Mouse (Mus musculus) CH12.LX (cell line): ENCODE measurements at regions not wholly inside any gene's neighbourhood (a gene's known extent, or its start where the extent isn't known, plus 50 kb on each side); places are given as distances from the start of the nearest gene placed in this dataset.

Source experiments
- DNase-seq: peaks from one replicate; pipeline ENCODE4 v3.0.0-alpha.2; 2013; ENCODE audit errors: extremely low read depth
- H3K27ac ChIP-seq: 2 replicates; pipeline ENCODE4 v1.5.1; 2012; ENCODE audit warnings: low read depth, mild to moderate bottlenecking, control low read depth, moderate library complexity; ENCODE audit not compliant: insufficient read depth
- H3K27me3 ChIP-seq: replicated peaks from 2 replicates; pipeline ENCODE3; 2012; ENCODE audit warnings: inconsistent platforms
- H3K36me3 ChIP-seq, 2 experiments: replicated peaks in 1 of 2; 2 replicates each; pipeline versions ENCODE3 to v1.6.1; 2012; ENCODE audit warnings: inconsistent platforms in 1 of 2, low read length in 1 of 2, mild to moderate bottlenecking in 1 of 2, mixed read lengths in 1 of 2, moderate library complexity in 1 of 2; ENCODE audit not compliant: control insufficient read depth in 1 of 2, insufficient read depth in 1 of 2
- H3K4me1 ChIP-seq, 2 experiments: 2 replicates each; pipeline ENCODE4 v1.6.1; 2012; ENCODE audit warnings: inconsistent platforms in 1 of 2, moderate library complexity in 1 of 2; ENCODE audit not compliant: insufficient read depth in 2 of 2, control insufficient read depth in 1 of 2
- H3K4me2 ChIP-seq: 2 replicates; pipeline ENCODE4 v1.6.1; 2012; ENCODE audit warnings: low read depth, mild to moderate bottlenecking, control low read depth; ENCODE audit not compliant: poor library complexity, insufficient read depth, severe bottlenecking
- H3K4me3 ChIP-seq, 3 experiments: fragments of 150-350 bp in 1 of 3; sonication (generic) in 1 of 3; replicated peaks in 1 of 3; 2 replicates each; pipeline versions ENCODE3 to v1.5.1; 2011 to 2012; ENCODE audit warnings: low read depth in 2 of 3, low read length in 2 of 3, mild to moderate bottlenecking in 2 of 3, moderate library complexity in 2 of 3, control low read depth in 1 of 3, improper control_type of control experiment in 1 of 3, inconsistent platforms in 1 of 3, mixed read lengths in 1 of 3; ENCODE audit not compliant: poor library complexity in 1 of 3
- H3K79me2 ChIP-seq: replicated peaks from 2 replicates; pipeline ENCODE4 v1.6.1; 2012; ENCODE audit warnings: mild to moderate bottlenecking, moderate library complexity; ENCODE audit not compliant: control insufficient read depth, poor library complexity, insufficient read depth, severe bottlenecking; ENCODE audit errors: extremely low read depth
- H3K9ac ChIP-seq: 2 replicates; pipeline ENCODE4 v1.6.1; 2012; ENCODE audit warnings: low read depth, mild to moderate bottlenecking, control low read depth, moderate library complexity; ENCODE audit not compliant: insufficient read depth
- H3K9me3 ChIP-seq: replicated peaks from 2 replicates; pipeline ENCODE3; 2012; ENCODE audit warnings: low read length, inconsistent platforms, mixed read lengths
- BHLHE40 ChIP-seq: IDR thresholded peaks from 2 replicates; pipeline ENCODE4 v1.6.1; 2011; ENCODE audit warnings: mild to moderate bottlenecking, low read depth, low read length, improper control_type of control experiment
- ETS1 ChIP-seq: conservative IDR thresholded peaks from 2 replicates; pipeline ENCODE4 v1.6.1; 2012; ENCODE audit warnings: low read depth, mild to moderate bottlenecking, inconsistent platforms, low read length, improper control_type of control experiment, moderate library complexity
- GABPA ChIP-seq: IDR thresholded peaks from 2 replicates; pipeline ENCODE4 v1.6.1; 2012; ENCODE audit warnings: low read depth, low read length, improper control_type of control experiment, inconsistent platforms; ENCODE audit not compliant: insufficient replicate concordance
- HCFC1 ChIP-seq: IDR thresholded peaks from 2 replicates; pipeline ENCODE4 v1.6.1; 2012; ENCODE audit warnings: low read depth, mild to moderate bottlenecking, inconsistent platforms, low read length, improper control_type of control experiment
- JUN ChIP-seq: IDR thresholded peaks from 2 replicates; pipeline ENCODE4 v1.6.1; 2011; ENCODE audit warnings: low read depth, mild to moderate bottlenecking, low read length, improper control_type of control experiment, moderate library complexity; ENCODE audit not compliant: insufficient read depth
- JUND ChIP-seq: conservative IDR thresholded peaks from 2 replicates; pipeline ENCODE4 v1.6.1; 2011; ENCODE audit warnings: low read depth, low read length, improper control_type of control experiment
- KAT2A ChIP-seq: IDR thresholded peaks from 2 replicates; pipeline ENCODE4 v1.6.1; 2012; ENCODE audit warnings: low read length, improper control_type of control experiment, inconsistent platforms; ENCODE audit not compliant: insufficient replicate concordance
- MYC ChIP-seq: IDR thresholded peaks from 2 replicates; pipeline ENCODE4 v1.6.1; 2011; ENCODE audit warnings: low read depth, mild to moderate bottlenecking, improper control_type of control experiment, low read length
- NELFE ChIP-seq: IDR thresholded peaks from 2 replicates; pipeline ENCODE4 v1.6.1; 2011; ENCODE audit warnings: low read depth, low read length, improper control_type of control experiment
- RAD21 ChIP-seq: IDR thresholded peaks from 2 replicates; pipeline ENCODE4 v1.6.1; 2011; ENCODE audit warnings: low read depth, mild to moderate bottlenecking, low read length, improper control_type of control experiment, moderate library complexity
- SIN3A ChIP-seq: IDR thresholded peaks from 2 replicates; pipeline ENCODE4 v1.6.1; 2012; ENCODE audit warnings: low read length, improper control_type of control experiment, inconsistent platforms
- SMC3 ChIP-seq: IDR thresholded peaks from 2 replicates; pipeline ENCODE4 v1.6.1; 2011; ENCODE audit warnings: low read depth, low read length, improper control_type of control experiment
- TCF12 ChIP-seq: IDR thresholded peaks from 2 replicates; pipeline ENCODE4 v1.6.1; 2014; ENCODE audit warnings: low read depth, mild to moderate bottlenecking, inconsistent platforms, low read length, improper control_type of control experiment
- UBTF ChIP-seq: IDR thresholded peaks from 2 replicates; pipeline ENCODE4 v1.6.1; 2012; ENCODE audit warnings: low read depth, mild to moderate bottlenecking, inconsistent platforms, low read length, improper control_type of control experiment, moderate library complexity
- USF1 ChIP-seq: IDR thresholded peaks from 2 replicates; pipeline ENCODE4 v1.6.1; 2014; ENCODE audit warnings: low read depth, mild to moderate bottlenecking, inconsistent platforms, low read length, improper control_type of control experiment
- dilution Hi-C: fragments of 300-500 bp; cut with MboI; formaldehyde crosslinking; loops from 2 replicates; pipeline ENCODE4 v1.14.3; 2020; ENCODE audit warnings: low sequenced_read_pairs; ENCODE audit not compliant: extremely low pct_unique_long_range_greater_than_20kb, extremely low pct_ligation_motif_present
- in situ Hi-C: fragments of 300-500 bp; cut with MboI; formaldehyde crosslinking; loops from 3 replicates; pipeline ENCODE4 v1.14.3; 2019; ENCODE audit warnings: low sequenced_read_pairs, low pct_ligation_motif_present, low pct_unique_long_range_greater_than_20kb, mixed read lengths

DNA sequence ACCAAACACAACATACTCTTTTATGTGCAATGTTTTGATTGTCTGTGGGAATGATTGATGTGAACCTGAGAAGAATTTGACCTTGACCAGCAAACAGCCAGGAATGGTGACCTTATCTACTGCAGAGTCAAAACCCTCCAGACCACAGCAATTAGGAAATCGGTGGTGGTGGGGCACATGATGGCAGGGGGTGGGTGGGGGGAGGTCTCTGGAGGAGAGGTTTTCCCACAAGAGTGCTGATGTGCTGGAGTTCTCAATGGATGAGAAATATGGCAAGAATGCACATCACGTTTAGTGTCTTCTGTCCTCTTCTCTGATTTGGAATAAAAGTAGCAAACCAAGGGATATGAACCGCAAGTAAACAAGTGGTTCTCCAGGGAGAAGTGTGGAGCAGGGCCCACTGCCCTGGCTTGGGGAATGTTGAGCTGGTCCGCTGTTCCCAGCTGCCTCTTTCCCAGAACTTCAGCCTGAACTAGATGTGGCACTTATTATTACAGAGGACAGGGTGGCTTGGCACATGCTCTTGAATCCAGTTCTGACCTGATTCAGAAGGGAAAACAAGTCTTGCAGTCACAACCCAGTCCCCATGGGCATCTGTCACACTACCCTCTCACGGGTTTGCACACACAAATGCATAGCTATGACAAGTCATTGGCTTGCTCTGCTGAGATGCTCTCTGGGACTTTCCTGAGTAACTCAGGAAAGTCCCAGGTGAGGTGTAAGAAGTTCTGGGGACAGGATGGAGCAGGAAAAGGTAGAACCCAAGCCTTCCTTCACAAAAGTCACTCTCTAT is 170.9 kb upstream of the Gmds start:
- in situ Hi-C loops = loop anchor here (10.0 kb wide), 1 partner anchor 95 kb away; no protein-coding TSS in a partner anchor
- DNase-seq = peak; percentile 53
- Histone ChIP-seq H3K27me3 (no peaks in the 10 kb centered on the region), H3K36me3 (no peaks in the 10 kb centered on the region), H3K27ac (no peak overlapping the region), H3K4me3 (no peak overlapping the region), H3K9me3 (no peaks in the 10 kb centered on the region), H3K9ac (no peak overlapping the region), H3K4me1 (peaks cover 6 to 36% of the 10 kb centered on the region in 2 experiments), H3K4me2 (no peak overlapping the region), H3K79me2 (no peaks in the 10 kb centered on the region)
- peak; percentile 62 for TF ChIP-seq ETS1
- no peak for TF ChIP-seq RAD21
- no peak for TF ChIP-seq HCFC1
- TF ChIP-seq MYC = no peak
- no peak for TF ChIP-seq SMC3
- no peak for TF ChIP-seq GABPA
- TF ChIP-seq UBTF = no peak
- no peak for TF ChIP-seq JUN
- peak; percentile 91 for TF ChIP-seq BHLHE40
- no peak for TF ChIP-seq JUND
- no peak for TF ChIP-seq NELFE
- TF ChIP-seq USF1 = no peak
- TF ChIP-seq TCF12 = no peak
- dilution Hi-C loops = no loop called here

DNA sequence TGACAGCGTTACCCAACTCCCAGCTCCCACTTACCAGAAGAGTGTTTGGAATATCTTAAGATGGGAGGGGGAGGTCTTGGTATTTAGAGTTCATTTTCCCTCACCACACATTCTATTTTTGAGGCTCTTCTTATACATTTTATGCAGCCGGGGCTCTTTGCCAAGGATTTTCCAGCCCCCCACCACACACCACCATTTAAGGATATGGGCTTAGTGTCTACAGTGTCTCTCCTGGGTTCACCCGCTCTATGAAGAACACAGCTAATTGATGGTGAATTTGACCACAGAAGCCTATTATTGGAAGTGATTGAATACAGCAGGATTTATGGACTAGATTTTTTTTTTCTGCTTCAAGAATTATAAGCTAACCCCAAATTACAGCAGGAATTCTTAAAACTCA is 169.9 kb upstream of the Gmds start:
- no peaks in the 10 kb centered on the region for H3K79me2 ChIP-seq
- H3K9me3 ChIP-seq = no peaks in the 10 kb centered on the region
- H3K4me2 ChIP-seq = no peak overlapping the region
- TF ChIP-seq SIN3A (no peak), KAT2A (no peak)
- peaks cover 6 to 36% of the 10 kb centered on the region in 2 experiments for H3K4me1 ChIP-seq
- H3K36me3 ChIP-seq = no peaks in the 10 kb centered on the region
- DNase-seq = no peak
- no peak overlapping the region for H3K4me3 ChIP-seq
- dilution Hi-C loops = no loop called here
- no peak overlapping the region for H3K9ac ChIP-seq
- no peak overlapping the region for H3K27ac ChIP-seq
- H3K27me3 ChIP-seq = no peaks in the 10 kb centered on the region
- in situ Hi-C loops = loop anchor here (10.0 kb wide), 1 partner anchor 96 kb away; no protein-coding TSS in a partner anchor
